Mouse (Mus musculus) cortical plate, adult 2 months (tissue): ENCODE measurements around the gene Rps6ka1. TPM values are rescaled to one million over a fixed set of nuclear protein-coding genes. Genes with fewer than 3 reads are reported as not detected.

Experiments used
- H3K27ac ChIP-seq: fragments of 200-500 bp; 2 replicates; pipeline ENCODE4 v1.5.1; 2012; ENCODE audit warnings: low read length, control low read depth, inconsistent platforms; ENCODE audit not compliant: insufficient read depth
- H3K4me1 ChIP-seq: fragments of 200-500 bp; 2 replicates; pipeline ENCODE4 v1.6.1; 2011; ENCODE audit warnings: low read length; ENCODE audit not compliant: control insufficient read depth, insufficient read depth
- H3K4me3 ChIP-seq: fragments of 200-500 bp; 2 replicates; pipeline ENCODE4 v1.5.1; 2011; ENCODE audit warnings: mild to moderate bottlenecking, low read length, control low read depth; ENCODE audit not compliant: insufficient read depth
- CTCF ChIP-seq: fragments of 200-500 bp; IDR thresholded peaks from 2 replicates; pipeline ENCODE4 v1.5.1; 2011; ENCODE audit warnings: mild to moderate bottlenecking, control low read depth, low read length; ENCODE audit not compliant: insufficient read depth; ENCODE audit errors: extremely low read depth
- POLR2A ChIP-seq: fragments of 200-500 bp; IDR thresholded peaks from 2 replicates; pipeline ENCODE4 v1.6.1; 2011; ENCODE audit warnings: mild to moderate bottlenecking, low read length, control low read depth; ENCODE audit not compliant: insufficient read depth; ENCODE audit errors: extremely low read depth
- polyA plus RNA-seq: library from polyadenylated mRNA; depleted of rRNA; stranded (reverse); fragments of >200 nt; gene quantifications from 2 replicates; pipeline ENCODE4 v1.2.3, GENCODE M21; 2012

Rps6ka1 gene
- polyA plus RNA-seq, 1 experiment: 13.2 TPM

- TF ChIP-seq CTCF (no peak), POLR2A (no peak)
- Histone ChIP-seq H3K27ac (no peak overlapping the region), H3K4me1 (no peaks in the 10 kb centered on the region), H3K4me3 (no peak overlapping the region)
Observed at GRCm38 (mm10) chr4:133881851-133882250, 5.7 kb downstream of the Rps6ka1 start.

- no peak for TF ChIP-seq CTCF
Observed at GRCm38 (mm10) chr4:133881399-133881798, 6.2 kb downstream of the Rps6ka1 start.

GRCm38 (mm10) chr4:133879145-133879902, 8.3 kb downstream of the Rps6ka1 start:
- Histone ChIP-seq H3K4me3 (no peak overlapping the region), H3K4me1 (no peaks in the 10 kb centered on the region), H3K27ac (no peak overlapping the region)
- TF ChIP-seq CTCF (no peak), POLR2A (no peak)

More at GRCm38 (mm10) chr4:133881399-133881798, 6.2 kb downstream of the Rps6ka1 start:
- no peaks in the 10 kb centered on the region for H3K4me1 ChIP-seq
- no peak overlapping the region for H3K4me3 ChIP-seq
- H3K27ac ChIP-seq: no peak overlapping the region

GRCm38 (mm10) chr4:133877850-133878755, 9.5 kb downstream of the Rps6ka1 start:
- TF ChIP-seq CTCF (peak; percentile 27; the same call in 1 of the 2 replicates), POLR2A (no peak)

GRCm38 (mm10) chr4:133874865-133875517, 12.6 kb downstream of the Rps6ka1 start:
- TF ChIP-seq CTCF (no peak), POLR2A (no peak)
- no peak overlapping the region for H3K27ac ChIP-seq
- H3K4me3 ChIP-seq: no peak overlapping the region
- H3K4me1 ChIP-seq: no peaks in the 10 kb centered on the region

More at GRCm38 (mm10) chr4:133877850-133878755, 9.5 kb downstream of the Rps6ka1 start:
- no peak overlapping the region for H3K4me3 ChIP-seq
- H3K27ac ChIP-seq: no peak overlapping the region
- H3K4me1 ChIP-seq: no peaks in the 10 kb centered on the region

GRCm38 (mm10) chr4:133873926-133874864, 13.4 kb downstream of the Rps6ka1 start:
- no peaks in the 10 kb centered on the region for H3K4me1 ChIP-seq
- 0 out of 2 replicates have a peak overlapping the region, but pooled peaks have one; percentile 13 for H3K27ac ChIP-seq

GRCm38 (mm10) chr4:133873431-133873851, 14.2 kb downstream of the Rps6ka1 start:
- H3K27ac ChIP-seq: no peak overlapping the region
- no peaks in the 10 kb centered on the region for H3K4me1 ChIP-seq
- H3K4me3 ChIP-seq: no peak overlapping the region
- no peak for TF ChIP-seq CTCF
- TF ChIP-seq POLR2A: no peak

More at GRCm38 (mm10) chr4:133873926-133874864, 13.4 kb downstream of the Rps6ka1 start:
- no peak for TF ChIP-seq CTCF
- TF ChIP-seq POLR2A: no peak
- no peak overlapping the region for H3K4me3 ChIP-seq

GRCm38 (mm10) chr4:133872812-133873300, 14.7 kb downstream of the Rps6ka1 start:
- H3K4me3 ChIP-seq: no peak overlapping the region
- H3K4me1 ChIP-seq: no peaks in the 10 kb centered on the region
- TF ChIP-seq POLR2A: no peak
- TF ChIP-seq CTCF: no peak
- no peak overlapping the region for H3K27ac ChIP-seq
